Mouse (Mus musculus): ENCODE measurements around the gene Gm17467. TPM values are rescaled to one million over a fixed set of nuclear protein-coding genes. Genes with fewer than 3 reads are reported as not detected.
"Not testable (repeated sequence)": the region's sequence is repeated elsewhere in the genome, so short reads cannot be mapped to it uniquely, and the experiment has no call there.

The Gm17467 gene
- polyA plus RNA-seq (2016; fragmentation: Nextera tagmentation; extraction: Ambion mirVana): not detected in 2 replicates

- no CpG with 5 or more reads among the region's 3 CpGs for WGBS
- H3K9me3 ChIP-seq (replicated peaks); H3K27ac ChIP-seq; H3K4me3 ChIP-seq; H3K36me3 ChIP-seq; H3K4me1 ChIP-seq; DNase-seq (ENCODE audit: low spot score); H3K27me3 ChIP-seq (ENCODE audit: low read depth, poor library complexity, severe bottlenecking): not testable (repeated sequence)
Observed at GRCm38 (mm10) chrX:123704691-123705090, at the start of gene Gm17467. Gm17467 (minus strand) TSS chrX:123704791.

Other genes starting within 250 kb of the Gm17467 start
- gene Cldn34c2, start 123.1 kb downstream of the Gm17467 start, polyA plus RNA-seq (2016; fragmentation: Nextera tagmentation; extraction: Ambion mirVana): not detected in 2 replicates
- gene Cldn34c3, start 88.9 kb upstream of the Gm17467 start, polyA plus RNA-seq (2016; fragmentation: Nextera tagmentation; extraction: Ambion mirVana): not detected in 2 replicates